Mouse (Mus musculus) Muller cell, postnatal 12 days (primary cell): ENCODE results near the gene Rgs17.
"Not testable (repeated sequence)": the region's sequence is repeated elsewhere in the genome, so short reads cannot be mapped to it uniquely, and the experiment has no call there.

ENCODE experiments used
- DNase-seq: peaks from one replicate; pipeline ENCODE4 v3.0.0-alpha.2; 2015; ENCODE audit errors: inconsistent ontology term

The Rgs17 gene

GRCm38 (mm10) chr10:5922294-5922828 lies at the start of gene Rgs17:
Gene Rgs17, minus strand, starts transcription at chr10:5922400.
- peak; percentile 89 for DNase-seq

GRCm38 (mm10) chr10:5967655-5968054 lies 45.5 kb upstream of the Rgs17 start:
- peak; percentile 39 for DNase-seq

GRCm38 (mm10) chr10:5953787-5954186 lies 31.6 kb upstream of the Rgs17 start:
- DNase-seq = not testable (repeated sequence)

- DNase-seq = no peak
These were observed 2.1 kb upstream of the Rgs17 start for GRCm38 (mm10) chr10:5924261-5924660.

GRCm38 (mm10) chr10:5923096-5923495 lies 896 bp upstream of the Rgs17 start:
- no peak for DNase-seq

GRCm38 (mm10) chr10:5921771-5922170 lies 429 bp downstream of the Rgs17 start:
- no peak for DNase-seq

GRCm38 (mm10) chr10:5921031-5921551 lies 1.1 kb downstream of the Rgs17 start:
- peak; percentile 26 for DNase-seq

GRCm38 (mm10) chr10:5904399-5904798 lies 17.8 kb downstream of the Rgs17 start:
- peak; percentile 39 for DNase-seq

- no peak for DNase-seq
These were observed 20.4 kb downstream of the Rgs17 start for GRCm38 (mm10) chr10:5901777-5902176.

GRCm38 (mm10) chr10:5900731-5901130 lies 21.5 kb downstream of the Rgs17 start:
- no peak for DNase-seq

GRCm38 (mm10) chr10:5877106-5877505 lies 45.1 kb downstream of the Rgs17 start:
- DNase-seq = peak; percentile 11

- DNase-seq = no peak
These were observed 51.1 kb downstream of the Rgs17 start for GRCm38 (mm10) chr10:5871081-5871480.

GRCm38 (mm10) chr10:5867981-5868552 lies 54.1 kb downstream of the Rgs17 start:
- peak; percentile 84 for DNase-seq

GRCm38 (mm10) chr10:5865996-5866395 lies 56.2 kb downstream of the Rgs17 start:
- no peak for DNase-seq

- DNase-seq = no peak
These were observed 59.5 kb downstream of the Rgs17 start for GRCm38 (mm10) chr10:5862669-5863068.

- DNase-seq = no peak
These were observed 61.4 kb downstream of the Rgs17 start for GRCm38 (mm10) chr10:5860849-5861248.

- no peak for DNase-seq
These were observed 62.5 kb downstream of the Rgs17 start for GRCm38 (mm10) chr10:5859729-5860128.

- DNase-seq = no peak
These were observed 64.1 kb downstream of the Rgs17 start for GRCm38 (mm10) chr10:5857996-5858549.

GRCm38 (mm10) chr10:5853290-5853868 lies 68.8 kb downstream of the Rgs17 start:
- peak; percentile 81 for DNase-seq

GRCm38 (mm10) chr10:5846939-5847338 lies 75.3 kb downstream of the Rgs17 start:
- peak; percentile 20 for DNase-seq

GRCm38 (mm10) chr10:5841369-5841768 lies 80.8 kb downstream of the Rgs17 start:
- DNase-seq = peak; percentile 12

GRCm38 (mm10) chr10:5826336-5827025 lies 95.7 kb downstream of the Rgs17 start:
- DNase-seq = no peak
